Mouse (Mus musculus): ENCODE measurements around the gene Cfap61.

DNA sequence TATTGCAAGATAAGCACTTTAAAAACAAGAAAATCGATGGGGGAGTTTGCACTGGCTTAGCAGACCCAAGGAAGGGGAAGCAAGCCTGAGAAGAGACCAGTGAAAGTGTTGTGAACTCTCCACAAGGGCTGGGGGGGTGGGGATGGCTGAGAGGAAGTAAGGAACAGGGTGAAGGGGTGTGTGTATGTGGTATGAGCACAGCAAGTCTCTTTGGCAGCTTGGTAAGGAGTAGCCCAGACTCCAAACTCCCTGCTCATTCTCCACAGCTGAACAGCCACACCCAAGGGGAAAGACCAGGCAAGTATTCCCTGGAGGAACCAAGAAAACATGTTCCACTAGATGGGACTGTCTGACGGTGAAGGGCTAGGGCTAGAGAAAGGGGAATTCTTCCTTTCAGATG is 76.2 kb downstream of the Cfap61 start:
- TF ChIP-seq RCOR1 (IDR thresholded peaks at IDR 0.05; ENCODE audit: low read depth, low read length) (no peak), CHD2 (IDR thresholded peaks at IDR 0.05; ENCODE audit: low read length) (no peak), CTCF (IDR thresholded peaks at IDR 0.05 in 2 of 3, conservative IDR thresholded peaks at IDR 0.05 in 1 of 3; ENCODE audit: control insufficient read depth in 1 of 3, insufficient read depth in 1 of 3, low read depth in 2 of 3, low read length in 3 of 3, poor library complexity in 1 of 3, severe bottlenecking in 1 of 3) (no peak), POLR2A (IDR thresholded peaks at IDR 0.05; ENCODE audit: control insufficient read depth in 1 of 2, insufficient read depth in 1 of 2, low read depth in 1 of 2, low read length in 2 of 2, poor library complexity in 1 of 2) (no peak), RAD21 (IDR thresholded peaks at IDR 0.05; ENCODE audit: low read depth, low read length) (no peak), GATA1 (IDR thresholded peaks at IDR 0.05; ENCODE audit: low read depth, low read length) (no peak), POLR2AphosphoS2 (IDR thresholded peaks at IDR 0.05; ENCODE audit: low read length) (no peak), TAL1 (IDR thresholded peaks at IDR 0.05; ENCODE audit: low read length) (no peak), BHLHE40 (IDR thresholded peaks at IDR 0.05; ENCODE audit: borderline replicate concordance, low read depth, low read length) (no peak), MAX (IDR thresholded peaks at IDR 0.05; ENCODE audit: low read length) (no peak), CHD1 (IDR thresholded peaks at IDR 0.05; ENCODE audit: low read depth, low read length) (no peak)

Data from MEL (cell line).